Comparison of ENCODE assay signal across 17 mouse cellular contexts in the genomic region with DNA sequence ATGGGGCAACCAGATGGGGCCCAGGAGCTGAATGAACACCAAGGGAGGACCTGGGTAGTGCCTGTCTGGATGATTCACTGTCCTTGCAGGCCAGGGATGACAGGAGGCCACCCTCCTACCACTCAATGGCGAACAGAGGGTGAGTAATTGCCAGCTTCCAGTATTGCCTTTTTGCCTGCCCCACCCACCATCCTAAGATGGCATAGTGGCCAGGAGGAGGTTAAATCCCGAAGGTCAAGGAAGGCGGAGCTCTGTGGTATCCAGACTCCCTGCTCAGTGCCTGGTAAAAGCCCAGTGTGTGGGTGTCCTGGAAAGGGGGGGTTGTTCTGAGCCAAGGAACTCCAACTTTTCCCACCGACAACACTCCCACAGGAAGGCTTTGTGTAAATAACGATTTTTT. TPM values are rescaled to one million over a fixed set of nuclear protein-coding genes. Genes with fewer than 3 reads are reported as not detected.
DNase-seq lines count a peak whose midpoint lies in the region; ATAC-seq and TF ChIP-seq lines count a peak whose summit lies in the region.
"Had no signal": no experiment of that assay in that cellular context is flagged by ENCODE, and none has a peak within 500 bp of the region (broad histone marks: within the 10 kb centered on the region; RNA-seq: fewer than 3 reads in every experiment).

No protein-coding gene starts in this region.

- no peaks in the 10 kb centered on the region for H3K79me2 ChIP-seq in heart, adult 2 months (replicated peaks; ENCODE audit: control insufficient read depth, insufficient read depth, low read length)

- no peak overlapping the region for H3K4me2 ChIP-seq in neural tube, embryonic 12.5 days (replicated peaks)
- no peak overlapping the region for H3K4me2 ChIP-seq in hindbrain, postnatal 0 days (ENCODE audit: low read depth, low read length)
- H3K4me2 ChIP-seq: forebrain, embryonic 12.5 days; limb, embryonic 15.5 days; midbrain, embryonic 12.5 days; neural tube, embryonic 15.5 days had no signal

- H3K27ac ChIP-seq in heart, adult 2 months: peak overlapping the region; percentile 79
- H3K27ac ChIP-seq in neural tube, embryonic 12.5 days: no peak overlapping the region
- peak overlapping the region; percentile 26; the same call in 1 of the 2 replicates for H3K27ac ChIP-seq in small intestine, adult 2 months (ENCODE audit: insufficient read depth, low read depth, low read length)
- H3K27ac ChIP-seq in hindbrain, postnatal 0 days: no peak overlapping the region; the same call in 1 of the 2 replicates
- H3K27ac ChIP-seq: forebrain, embryonic 12.5 days; hindbrain, embryonic 10.5 days; kidney, postnatal 0 days; limb, embryonic 15.5 days; macrophage; midbrain, embryonic 12.5 days; neural tube, embryonic 15.5 days had no signal

- TF ChIP-seq POLR2A in heart, adult 2 months (IDR thresholded peaks at IDR 0.05; ENCODE audit: insufficient read depth, low read depth, low read length): no peak
- no peak for TF ChIP-seq POLR2A in small intestine, adult 2 months (IDR thresholded peaks at IDR 0.05; ENCODE audit: low read depth, low read length)

- peaks cover 9% of the 10 kb centered on the region for H3K4me1 ChIP-seq in heart, adult 2 months (ENCODE audit: control insufficient read depth, insufficient read depth, low read length)
- peaks cover 13% of the 10 kb centered on the region for H3K4me1 ChIP-seq in neural tube, embryonic 12.5 days
- H3K4me1 ChIP-seq in small intestine, adult 2 months (ENCODE audit: control insufficient read depth, insufficient read depth, insufficient read length, low read length): peaks cover 25% of the 10 kb centered on the region
- H3K4me1 ChIP-seq in hindbrain, postnatal 0 days (ENCODE audit: insufficient read depth, low read length): no peaks in the 10 kb centered on the region; the same call in 1 of the 2 replicates

- H3K27me3 ChIP-seq in heart, adult 2 months (ENCODE audit: control insufficient read depth, insufficient read depth, low read length): no peaks in the 10 kb centered on the region
- peaks cover 69% of the 10 kb centered on the region for H3K27me3 ChIP-seq in neural tube, embryonic 12.5 days (replicated peaks)
- no peaks in the 10 kb centered on the region for H3K27me3 ChIP-seq in small intestine, adult 2 months (ENCODE audit: control insufficient read depth, insufficient read depth, low read length)
- H3K27me3 ChIP-seq in hindbrain, postnatal 0 days (ENCODE audit: insufficient read depth, low read length): peaks cover 19% of the 10 kb centered on the region

- no peak for ATAC-seq in neural tube, embryonic 12.5 days (ENCODE audit: low FRiP score, low read depth)
- no peak for ATAC-seq in hindbrain, postnatal 0 days

- WGBS in heart, adult 2 months: 53% methylated on average over 5 of the region's 5 CpGs
- WGBS in neural tube, embryonic 12.5 days: 48% methylated on average over 5 of the region's 5 CpGs
- WGBS in small intestine, adult 2 months: 52% methylated on average over 5 of the region's 5 CpGs
- WGBS in hindbrain, postnatal 0 days: 59% methylated on average over 5 of the region's 5 CpGs

- DNase-seq in heart, adult 2 months: no peak
- no peak for DNase-seq in heart, adult 8-10 months (ENCODE audit: low spot score)
- DNase-seq in neural tube, embryonic 10.5 days (ENCODE audit: extremely low spot score, low spot score): no peak
- peak; percentile 66 for DNase-seq in adrenal gland, postnatal 14 days
- no peak for DNase-seq in hindbrain, postnatal 0 days (ENCODE audit: low spot score)
- DNase-seq: right cerebral cortex, postnatal 25 days; thymus, adult 18-20 months; thymus, postnatal 4 days had no signal

- H3K4me3 ChIP-seq in heart, adult 2 months: no peak overlapping the region
- H3K4me3 ChIP-seq in neural tube, embryonic 12.5 days: no peak overlapping the region
- no peak overlapping the region for H3K4me3 ChIP-seq in small intestine, adult 2 months (ENCODE audit: low read depth, low read length)
- no peak overlapping the region for H3K4me3 ChIP-seq in hindbrain, postnatal 0 days (ENCODE audit: low read length)
- H3K4me3 ChIP-seq: forebrain, embryonic 12.5 days; hindbrain, embryonic 10.5 days; limb, embryonic 15.5 days; midbrain, embryonic 12.5 days; neural tube, embryonic 15.5 days had no signal

- no peaks in the 10 kb centered on the region for H3K9me3 ChIP-seq in neural tube, embryonic 12.5 days
- no peaks in the 10 kb centered on the region for H3K9me3 ChIP-seq in hindbrain, postnatal 0 days (ENCODE audit: low read length)
- H3K9me3 ChIP-seq: forebrain, embryonic 12.5 days; hindbrain, embryonic 10.5 days; limb, embryonic 15.5 days; midbrain, embryonic 12.5 days; neural tube, embryonic 15.5 days had no signal

- H3K36me3 ChIP-seq in heart, adult 2 months (ENCODE audit: control insufficient read depth, insufficient read depth, low read length): peaks cover 10% of the 10 kb centered on the region
- peaks cover 26% of the 10 kb centered on the region for H3K36me3 ChIP-seq in neural tube, embryonic 12.5 days
- H3K36me3 ChIP-seq in small intestine, adult 2 months (ENCODE audit: control insufficient read depth, insufficient read depth, low read length): peaks cover 48% of the 10 kb centered on the region
- H3K36me3 ChIP-seq in hindbrain, postnatal 0 days (ENCODE audit: insufficient read depth, low read length): peaks cover 17% of the 10 kb centered on the region; the same call in 1 of the 2 replicates

- TF ChIP-seq CTCF in heart, adult 2 months (IDR thresholded peaks at IDR 0.05): no peak
- TF ChIP-seq CTCF in small intestine, adult 2 months (IDR thresholded peaks at IDR 0.05; ENCODE audit: extremely low read depth, insufficient read length, insufficient replicate concordance, low read depth, low read length): no peak
- no peak for TF ChIP-seq CTCF in hindbrain, postnatal 0 days (IDR thresholded peaks at IDR 0.05; ENCODE audit: low read depth)

- H3K9ac ChIP-seq in heart, adult 2 months (ENCODE audit: low read depth, low read length): no peak overlapping the region
- H3K9ac ChIP-seq in neural tube, embryonic 12.5 days: 0 out of 2 replicates have a peak overlapping the region, but pooled peaks have one; percentile 0
- H3K9ac ChIP-seq in hindbrain, postnatal 0 days (replicated peaks; ENCODE audit: low read length): no peak overlapping the region
- H3K9ac ChIP-seq: forebrain, embryonic 12.5 days; limb, embryonic 15.5 days; midbrain, embryonic 12.5 days; neural tube, embryonic 15.5 days had no signal

- TF ChIP-seq EP300 in heart, adult 2 months (IDR thresholded peaks at IDR 0.05; ENCODE audit: insufficient read depth, low read depth, low read length): no peak

- intact Hi-C loops in heart, adult 2 months (cut with DNase I): no loop called here

RNA-seq across cellular contexts. Expression of a gene that starts 6.6 kb away (rescaled TPM):
- 1 to 10 TPM; 3.5 TPM for total RNA-seq in heart, adult 2 months (2021)
- 2.1 and 2.9 TPM in 2 replicates for polyA plus RNA-seq in heart, adult 2 months (2012; rRNA removed)
- 1 to 10 TPM; 2.7 to 4.9 (median 3.0) TPM for total RNA-seq in heart, adult 8-10 months (2022)
- polyA plus RNA-seq in neural tube, embryonic 12.5 days (2016; fragmentation: Nextera tagmentation; extraction: Ambion mirVana): 13.4 and 15.1 TPM in 2 replicates
- 7.2 and 7.9 TPM in 2 replicates for total RNA-seq in adrenal gland, postnatal 14 days (2021)
- 1.1 and 2.2 TPM in 2 replicates for polyA plus RNA-seq in small intestine, adult 2 months (2012; rRNA removed)
- total RNA-seq in hindbrain, postnatal 0 days (2014; rRNA removed): 29.7 and 40.8 TPM in 2 replicates
- polyA plus RNA-seq in hindbrain, postnatal 0 days (2015; fragmentation: Nextera tagmentation; extraction: Ambion mirVana): 57.7 and 62.8 TPM in 2 replicates

RNA-seq across cellular contexts. Expression of a gene that starts 8.0 kb away (rescaled TPM):
- 1 to 10 TPM; 1.3 to 1.5 TPM for total RNA-seq in heart, adult 2 months (2021)
- 3.1 and 4.0 TPM in 2 replicates for polyA plus RNA-seq in heart, adult 2 months (2012; rRNA removed)
- 1 to 10 TPM; 1.1 to 2.9 (median 1.5) TPM for total RNA-seq in heart, adult 8-10 months (2022)
- polyA plus RNA-seq in neural tube, embryonic 12.5 days (2016; fragmentation: Nextera tagmentation; extraction: Ambion mirVana): 1.7 and 2.2 TPM in 2 replicates
- total RNA-seq in adrenal gland, postnatal 14 days (2021): 10.9 and 13.5 TPM in 2 replicates
- 2.7 and 2.8 TPM in 2 replicates for polyA plus RNA-seq in small intestine, adult 2 months (2012; rRNA removed)
- total RNA-seq in hindbrain, postnatal 0 days (2014; rRNA removed): 25.4 and 28.9 TPM in 2 replicates
- 5.8 and 6.5 TPM in 2 replicates for polyA plus RNA-seq in hindbrain, postnatal 0 days (2015; fragmentation: Nextera tagmentation; extraction: Ambion mirVana)

RNA-seq across cellular contexts. Expression of a gene that starts 8.8 kb away (rescaled TPM):
- total RNA-seq in heart, adult 2 months (2021): 10 to 100 TPM; 14.3 to 28.1 TPM
- polyA plus RNA-seq in heart, adult 2 months (2012; rRNA removed): 24.4 and 26.7 TPM in 2 replicates
- total RNA-seq in heart, adult 8-10 months (2022): 10 to 100 TPM; 23.4 to 29.9 (median 28.1) TPM
- polyA plus RNA-seq in neural tube, embryonic 12.5 days (2016; fragmentation: Nextera tagmentation; extraction: Ambion mirVana): 16.1 and 17.1 TPM in 2 replicates
- total RNA-seq in adrenal gland, postnatal 14 days (2021): 30.5 and 32.7 TPM in 2 replicates
- polyA plus RNA-seq in small intestine, adult 2 months (2012; rRNA removed): 33.0 and 84.5 TPM in 2 replicates
- total RNA-seq in hindbrain, postnatal 0 days (2014; rRNA removed): 26.7 and 32.3 TPM in 2 replicates
- polyA plus RNA-seq in hindbrain, postnatal 0 days (2015; fragmentation: Nextera tagmentation; extraction: Ambion mirVana): 8.8 TPM in 2 replicates

RNA-seq across cellular contexts. Expression of a gene that starts 12.9 kb away (rescaled TPM):
- total RNA-seq in heart, adult 2 months (2021): not detected
- 0.14 TPM in 1 of 2 replicates, not detected in the other for polyA plus RNA-seq in heart, adult 2 months (2012; rRNA removed)
- total RNA-seq in heart, adult 8-10 months (2022): under 1 TPM in 2 of 4 experiments, not detected in 2; 0.14 to 0.19 TPM
- 0.29 and 0.37 TPM in 2 replicates for polyA plus RNA-seq in neural tube, embryonic 12.5 days (2016; fragmentation: Nextera tagmentation; extraction: Ambion mirVana)
- total RNA-seq in adrenal gland, postnatal 14 days (2021): 1.4 and 1.5 TPM in 2 replicates
- polyA plus RNA-seq in small intestine, adult 2 months (2012; rRNA removed): 18.4 and 25.7 TPM in 2 replicates
- 0.16 and 0.43 TPM in 2 replicates for total RNA-seq in hindbrain, postnatal 0 days (2014; rRNA removed)
- 0.88 and 1.0 TPM in 2 replicates for polyA plus RNA-seq in hindbrain, postnatal 0 days (2015; fragmentation: Nextera tagmentation; extraction: Ambion mirVana)
- polyA plus RNA-seq: macrophage had no signal

RNA-seq across cellular contexts. Expression of a gene that starts 42.6 kb away (rescaled TPM):
- 10 to 100 TPM; 22.7 to 23.6 TPM for total RNA-seq in heart, adult 2 months (2021)
- 14.2 and 17.2 TPM in 2 replicates for polyA plus RNA-seq in heart, adult 2 months (2012; rRNA removed)
- 10 to 100 TPM; 23.2 to 27.3 (median 25.4) TPM for total RNA-seq in heart, adult 8-10 months (2022)
- 87.5 and 93.5 TPM in 2 replicates for polyA plus RNA-seq in neural tube, embryonic 12.5 days (2016; fragmentation: Nextera tagmentation; extraction: Ambion mirVana)
- 45.9 and 48.6 TPM in 2 replicates for total RNA-seq in adrenal gland, postnatal 14 days (2021)
- 13.2 and 16.2 TPM in 2 replicates for polyA plus RNA-seq in small intestine, adult 2 months (2012; rRNA removed)
- total RNA-seq in hindbrain, postnatal 0 days (2014; rRNA removed): 59.3 and 68.3 TPM in 2 replicates
- 71.5 and 72.8 TPM in 2 replicates for polyA plus RNA-seq in hindbrain, postnatal 0 days (2015; fragmentation: Nextera tagmentation; extraction: Ambion mirVana)

Comparison
In these comparisons a context has a peak if more than half of its experiments do, and no peak if none do; other contexts are left out.
1. H3K27ac ChIP-seq: peak in heart, adult 2 months (single experiment) and small intestine, adult 2 months (single experiment); none in neural tube, embryonic 12.5 days (single experiment) and hindbrain, postnatal 0 days (single experiment).